20 mouse cellular contexts compared by ENCODE assay signal in the genomic region with DNA sequence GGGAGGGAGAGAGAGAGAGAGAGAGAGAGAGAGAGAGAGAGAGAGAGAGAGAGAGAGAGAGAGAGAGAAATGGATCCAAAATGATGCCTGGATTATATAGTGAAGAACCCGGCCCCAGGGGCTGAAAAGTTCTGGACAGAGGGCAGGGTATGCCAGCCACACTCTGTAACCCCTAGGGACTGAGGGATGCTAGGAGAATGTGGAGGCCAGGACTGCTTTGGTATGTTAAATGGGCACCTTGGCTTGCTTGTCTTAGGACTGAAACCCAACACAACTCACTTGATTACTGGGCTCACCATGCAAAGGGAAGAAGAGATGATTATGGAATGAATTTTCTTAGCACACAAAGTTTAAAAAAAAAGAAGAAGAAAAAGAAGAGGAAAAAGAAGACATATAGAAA. TPM values are rescaled to one million over a fixed set of nuclear protein-coding genes. Genes with fewer than 3 reads are reported as not detected.
"Had no signal": no experiment of that assay in that cellular context is flagged by ENCODE, and none has a peak within 500 bp of the region (broad histone marks: within the 10 kb centered on the region; RNA-seq: fewer than 3 reads in every experiment).

No protein-coding gene starts in this region.

- H3K9ac ChIP-seq: lung, embryonic 14.5 days; midbrain, embryonic 12.5 days; neural tube, embryonic 12.5 days had no signal

- H3K27ac ChIP-seq: limb, embryonic 10.5 days; neural tube, embryonic 12.5 days; stomach, postnatal 0 days had no signal

- H3K4me3 ChIP-seq: left cerebral cortex, adult 2 months; limb, embryonic 10.5 days; megakaryocyte, embryonic 14.5 days; midbrain, embryonic 12.5 days; neural tube, embryonic 12.5 days had no signal

- DNase-seq: kidney, adult 18-20 months; kidney, postnatal 14 days; lung, embryonic 14.5 days; lung, postnatal 10 days; lung, postnatal 4 days had no signal

- H3K9me3 ChIP-seq: limb, embryonic 10.5 days; megakaryocyte, embryonic 14.5 days; midbrain, embryonic 12.5 days; neural tube, embryonic 12.5 days had no signal

- H3K27me3 ChIP-seq: neural tube, embryonic 12.5 days had no signal

- H3K4me2 ChIP-seq: liver, embryonic 11.5 days; lung, embryonic 14.5 days; neural tube, embryonic 12.5 days had no signal

RNA-seq across cellular contexts. Expression of gene Olfr90, which starts 10.1 kb away (rescaled TPM):
- total RNA-seq: layer of hippocampus, adult 8-10 months; monocyte, adult 5-6 weeks; neutrophil, adult 5-6 weeks had no signal
- polyA plus RNA-seq: kidney, embryonic 14.5 days; large intestine, adult 2 months; limb, embryonic 14.5 days; liver, embryonic 11.5 days; liver, embryonic 16.5 days; lung, embryonic 14.5 days; midbrain, embryonic 12.5 days; stomach, postnatal 0 days had no signal

RNA-seq across cellular contexts. Expression of gene Olfr91, which starts 19.9 kb away (rescaled TPM):
- total RNA-seq: layer of hippocampus, adult 8-10 months; left cerebral cortex, adult 2 months; left cerebral cortex, postnatal 14 days; monocyte, adult 5-6 weeks; neutrophil, adult 5-6 weeks had no signal
- polyA plus RNA-seq: kidney, embryonic 14.5 days; large intestine, adult 2 months; limb, embryonic 10.5 days; limb, embryonic 14.5 days; liver, embryonic 11.5 days; liver, embryonic 16.5 days; lung, embryonic 14.5 days; midbrain, embryonic 12.5 days; neural tube, embryonic 12.5 days; stomach, postnatal 0 days had no signal

RNA-seq across cellular contexts. Expression of gene Olfr92, which starts 41.7 kb away (rescaled TPM):
- total RNA-seq: layer of hippocampus, adult 8-10 months; left cerebral cortex, adult 2 months; left cerebral cortex, postnatal 14 days; neutrophil, adult 5-6 weeks had no signal
- polyA plus RNA-seq: kidney, embryonic 14.5 days; large intestine, adult 2 months; limb, embryonic 10.5 days; limb, embryonic 14.5 days; liver, embryonic 11.5 days; liver, embryonic 16.5 days; lung, embryonic 14.5 days; midbrain, embryonic 12.5 days; neural tube, embryonic 12.5 days; stomach, postnatal 0 days had no signal

RNA-seq across cellular contexts. Expression of gene Mog, which starts 55.0 kb away (rescaled TPM):
- total RNA-seq: monocyte, adult 5-6 weeks; neutrophil, adult 5-6 weeks had no signal
- polyA plus RNA-seq: large intestine, adult 2 months; limb, embryonic 14.5 days; liver, embryonic 11.5 days; liver, embryonic 16.5 days had no signal
